Mouse (Mus musculus) inflammation-experienced regulatory T-cells (primary cell): Measurements from ENCODE around the gene Fgfr2. TPM values are rescaled to one million over a fixed set of nuclear protein-coding genes. Genes with fewer than 3 reads are reported as not detected.

Experiments
- polyA plus RNA-seq, 2 experiments: library from polyadenylated mRNA; unstranded; fragments of 100-300 nt; shearing (Covaris generic); gene quantifications; one replicate each; pipeline ENCODE4 v1.2.1; 2017

The Fgfr2 gene
- polyA plus RNA-seq, 2 experiments from 2014 or later: 1.0 to 3.8 TPM

DNA sequence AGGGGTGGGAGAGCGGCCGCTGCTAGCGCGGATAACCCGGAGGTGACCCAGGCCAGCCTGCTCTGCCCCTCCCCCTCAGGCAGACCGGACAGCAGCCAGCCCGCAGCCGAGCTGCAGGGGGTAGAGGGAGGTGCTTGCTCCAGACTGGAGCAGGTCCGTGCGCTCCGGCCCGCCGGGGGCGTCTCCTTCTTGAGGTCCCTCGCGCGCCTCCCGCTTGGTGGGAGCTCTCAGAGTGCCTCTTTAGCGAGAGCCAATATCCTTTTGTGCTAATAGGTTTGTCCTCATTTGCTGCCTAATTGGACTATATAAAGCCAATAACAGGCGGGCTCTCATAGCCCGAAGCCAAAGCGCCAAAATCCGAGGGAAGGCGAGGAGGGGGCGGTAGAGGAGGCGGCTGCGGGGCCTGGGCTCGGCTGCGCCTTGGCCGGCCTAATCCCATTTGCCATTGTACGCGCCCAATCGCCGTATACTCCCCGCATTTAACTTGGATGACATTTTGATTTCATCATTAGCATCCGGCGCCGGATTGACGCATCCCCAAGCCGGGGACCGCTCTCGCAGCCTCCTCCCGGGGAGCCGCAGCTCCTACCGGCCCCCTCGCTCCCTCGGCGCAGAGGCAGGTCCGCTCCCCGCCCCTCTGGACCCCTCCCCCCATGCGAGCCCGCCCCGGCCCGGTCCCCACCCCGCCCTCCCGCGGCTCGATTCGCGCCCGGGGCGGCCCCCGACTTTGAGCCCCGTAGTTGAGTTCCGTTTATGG is 1580.9 kb downstream of the Fgfr2 start, which contains the start of gene Hmx3:
Hmx3 (plus strand) TSS at position 753 of the 757 bp plus-strand sequence.

DNA sequence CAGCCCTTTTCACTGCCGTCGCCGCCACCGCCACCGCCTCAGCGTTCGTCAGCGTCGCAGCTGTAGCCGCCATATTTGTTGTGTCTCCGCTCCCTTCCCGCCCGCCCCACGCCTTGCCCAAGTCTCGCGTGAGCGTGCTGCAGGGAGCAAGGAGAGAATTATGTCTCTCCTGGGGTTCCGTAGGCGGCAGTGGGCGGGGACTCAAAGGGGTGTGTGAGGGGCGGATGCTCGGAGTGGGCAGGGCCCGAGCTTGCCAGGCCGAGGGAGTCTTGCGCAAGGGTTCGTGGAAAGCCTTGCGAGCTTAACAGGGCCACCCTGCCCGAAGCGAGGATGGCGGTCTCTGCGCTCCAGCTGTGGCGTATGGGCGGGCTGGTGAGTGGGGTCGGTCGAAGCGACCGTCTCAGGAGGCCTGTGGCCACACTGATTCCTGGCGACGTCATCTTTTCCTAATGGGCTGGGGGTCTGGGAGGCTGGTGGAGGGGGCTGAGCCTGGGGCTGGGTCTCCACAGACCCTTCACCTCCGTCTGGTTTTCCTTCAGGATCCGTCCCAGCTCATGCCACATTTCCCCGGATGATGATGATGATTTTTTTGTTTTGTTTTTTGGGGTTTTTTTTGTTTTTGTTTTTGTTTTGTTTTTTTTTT is 1712.6 kb downstream of the Fgfr2 start, which contains the start of the genes Ikzf5 and Acadsb:
Ikzf5 (minus strand) TSS at position 106 of the 643 bp plus-strand sequence.
Acadsb (plus strand) TSS at position 186 of the 643 bp plus-strand sequence.

DNA sequence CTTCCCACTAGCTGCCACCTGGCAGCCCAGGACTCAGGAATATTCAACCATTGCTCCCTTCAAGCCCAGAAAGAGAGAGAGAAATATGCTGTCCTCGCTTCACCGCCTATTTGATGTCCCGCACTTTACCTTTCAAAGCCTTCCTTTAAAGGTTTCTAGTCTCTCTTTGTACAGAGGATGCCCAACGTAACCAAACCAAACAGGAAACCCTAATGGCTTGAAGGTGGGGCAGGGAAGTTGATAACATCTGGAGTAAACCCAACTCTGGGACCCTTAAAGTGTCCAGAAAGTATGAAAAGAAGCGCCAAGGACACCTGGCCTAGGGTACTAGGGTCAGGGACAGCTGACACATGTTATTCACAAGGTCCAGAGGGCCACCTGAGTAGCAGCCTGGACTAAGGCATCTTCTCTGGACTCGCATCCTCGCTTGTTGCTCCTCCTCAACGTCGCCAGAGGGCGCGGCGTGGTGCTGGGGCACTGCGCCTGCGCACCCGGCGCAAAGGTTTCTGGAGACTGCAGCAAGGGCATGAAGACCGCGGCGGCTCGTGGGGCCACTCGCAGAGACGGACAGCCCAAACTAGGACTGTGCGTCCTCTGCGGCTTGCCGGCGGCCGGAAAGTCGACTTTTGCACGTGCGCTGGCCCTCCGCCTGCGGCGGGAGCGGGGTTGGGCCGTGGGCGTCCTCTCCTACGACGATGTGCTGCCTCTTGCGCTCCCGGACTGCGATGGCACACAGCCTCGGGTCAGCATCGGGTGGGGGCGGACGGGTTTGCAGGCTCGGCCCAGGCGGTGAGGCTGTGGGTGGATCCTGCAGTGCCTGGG is 1752.3 kb downstream of the Fgfr2 start, which contains the start of gene Pstk:
Pstk (plus strand) TSS at position 494 of the 822 bp plus-strand sequence.

DNA sequence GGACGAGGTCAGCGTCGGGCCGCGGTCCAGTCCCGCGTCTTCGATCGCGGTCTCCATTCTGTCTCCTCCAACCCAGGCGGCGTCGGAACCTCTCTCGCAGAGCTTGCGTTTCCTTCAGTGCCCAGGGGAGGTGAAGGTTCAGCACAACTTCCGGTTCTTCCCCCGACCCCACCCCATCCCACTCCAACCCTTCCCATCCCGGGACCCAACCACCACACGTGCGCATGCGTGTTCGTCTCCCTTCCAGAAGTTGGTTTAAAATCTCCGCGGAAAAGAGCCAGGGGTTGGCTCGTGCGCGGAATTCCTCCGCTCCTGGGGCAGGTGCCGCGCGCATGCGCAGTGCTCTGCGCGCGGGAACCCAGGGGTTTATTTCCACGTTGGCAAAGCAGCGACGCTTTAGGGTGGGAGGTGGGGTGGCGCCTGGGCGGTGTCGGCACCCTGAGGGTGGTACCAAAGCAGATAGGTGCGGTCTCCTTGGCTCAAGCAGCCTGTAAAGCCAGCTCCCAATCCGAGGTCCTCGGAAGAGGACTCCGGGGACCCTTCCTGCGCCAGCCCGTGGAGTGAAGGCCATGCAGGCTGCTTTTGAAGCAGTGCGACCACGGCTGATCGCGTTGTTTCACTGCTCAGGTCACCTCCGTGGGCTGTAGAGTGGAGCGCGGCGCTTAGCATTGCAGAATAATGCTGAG is 1760.4 kb downstream of the Fgfr2 start, which contains the start of gene 2310057M21Rik:
2310057M21Rik (minus strand) TSS at position 145 of the 686 bp plus-strand sequence.

DNA sequence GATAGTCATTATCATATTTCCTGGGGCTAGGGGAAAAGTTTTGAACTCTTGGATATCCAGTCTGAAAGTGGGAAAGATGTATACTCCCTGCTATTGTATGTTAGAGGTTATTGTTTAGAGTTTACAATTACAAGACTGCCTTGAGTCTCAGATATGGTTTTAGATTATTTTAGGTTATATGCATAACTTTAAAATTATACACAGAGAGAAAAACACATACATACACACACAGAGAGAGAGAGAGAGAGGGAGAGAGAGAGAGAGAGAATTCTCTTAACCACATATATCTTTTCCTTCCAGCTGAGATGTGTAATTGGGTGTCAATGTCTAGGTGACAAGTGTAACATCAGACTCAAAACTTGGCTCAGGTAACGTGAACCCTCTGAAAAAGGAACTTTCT is 1789.6 kb downstream of the Fgfr2 start, which contains the start of gene Fam24a:
Fam24a (plus strand) TSS at position 301 of the 400 bp plus-strand sequence.

DNA sequence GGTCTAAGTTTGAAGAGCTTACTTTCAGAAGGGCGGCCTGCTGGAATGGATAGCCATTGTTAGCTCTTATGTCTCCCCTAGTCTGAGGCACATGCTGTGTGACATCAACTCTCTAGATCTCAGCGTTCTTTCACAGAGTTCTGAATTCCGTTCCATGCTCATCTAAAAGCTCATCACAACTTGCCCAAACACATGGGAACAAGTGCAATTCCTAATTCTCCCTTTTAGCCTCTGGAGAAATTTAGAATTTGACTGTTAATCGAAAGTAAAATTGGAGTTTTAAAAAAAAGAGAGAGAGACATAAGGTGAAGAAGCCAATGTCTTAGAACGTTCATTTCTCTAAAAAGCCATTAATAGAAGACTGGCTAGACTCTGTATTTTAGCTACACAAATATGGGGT is 1793.7 kb downstream of the Fgfr2 start, which contains the start of gene Fam24b:
Fam24b (minus strand) TSS at position 101 of the 400 bp plus-strand sequence.

DNA sequence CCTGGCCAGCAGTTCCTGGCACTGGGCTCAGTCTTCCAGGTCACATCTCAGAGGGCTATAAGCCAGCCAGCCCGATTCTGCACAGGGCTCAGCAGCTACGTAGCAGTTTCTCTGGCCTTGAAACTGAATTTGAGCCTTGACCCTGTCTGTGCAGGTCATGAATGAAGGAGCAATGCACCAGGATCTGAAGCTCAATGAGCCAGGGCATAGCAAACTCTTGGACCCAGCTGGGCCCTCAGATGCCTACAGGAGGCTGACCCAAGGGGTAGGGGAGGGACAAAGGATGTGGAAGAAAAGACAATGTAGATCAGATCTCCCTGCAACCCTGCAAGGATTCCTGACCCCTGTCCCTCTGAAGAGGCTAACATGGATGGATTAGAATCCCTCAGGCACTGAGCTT is 1801.0 kb downstream of the Fgfr2 start, which contains the start of gene Cuzd1:
Cuzd1 (minus strand) TSS at position 101 of the 400 bp plus-strand sequence.

DNA sequence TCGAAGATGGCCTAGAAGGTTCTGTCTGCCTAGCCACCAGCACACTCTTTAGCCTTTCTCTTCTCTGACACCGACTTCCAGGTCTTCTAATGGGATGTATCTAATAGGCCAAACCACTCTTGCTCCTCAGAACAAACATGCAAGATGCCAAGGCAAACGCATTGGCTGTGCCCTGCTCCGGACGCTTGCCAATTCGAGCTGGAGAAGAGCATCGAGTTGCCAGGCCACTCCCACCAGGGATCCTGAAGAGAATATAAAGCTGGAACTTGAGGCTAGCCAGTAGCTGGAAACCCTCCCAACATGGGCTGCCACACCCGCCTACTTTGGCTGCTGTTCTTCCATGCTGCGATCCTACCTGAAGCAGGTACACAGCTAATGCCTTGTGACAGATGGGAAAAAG is 1949.0 kb downstream of the Fgfr2 start, which contains the start of gene 5430419D17Rik:
5430419D17Rik (plus strand) TSS at position 282 of the 400 bp plus-strand sequence.

DNA sequence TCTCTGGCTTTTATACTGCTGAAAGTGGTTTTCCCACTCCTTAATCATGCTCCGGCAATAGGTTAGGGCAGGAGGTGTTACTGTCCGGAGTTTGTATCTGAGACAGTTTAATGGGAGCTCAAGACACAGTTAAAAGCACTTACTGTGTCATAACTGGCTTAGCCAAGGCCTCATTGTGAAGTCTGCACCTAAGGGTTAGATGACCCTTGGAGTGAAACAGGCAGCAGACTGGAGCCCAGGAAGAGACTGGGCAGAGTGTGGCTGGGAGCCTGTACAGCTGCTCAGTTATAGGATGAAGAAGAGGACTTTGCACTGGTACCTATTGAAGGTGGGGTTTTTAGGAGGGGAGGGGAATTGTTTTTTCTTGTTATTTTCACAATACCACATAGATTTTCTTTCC is 1976.9 kb downstream of the Fgfr2 start, which contains the start of gene 4933402N03Rik:
4933402N03Rik (minus strand) TSS at position 101 of the 400 bp plus-strand sequence.

DNA sequence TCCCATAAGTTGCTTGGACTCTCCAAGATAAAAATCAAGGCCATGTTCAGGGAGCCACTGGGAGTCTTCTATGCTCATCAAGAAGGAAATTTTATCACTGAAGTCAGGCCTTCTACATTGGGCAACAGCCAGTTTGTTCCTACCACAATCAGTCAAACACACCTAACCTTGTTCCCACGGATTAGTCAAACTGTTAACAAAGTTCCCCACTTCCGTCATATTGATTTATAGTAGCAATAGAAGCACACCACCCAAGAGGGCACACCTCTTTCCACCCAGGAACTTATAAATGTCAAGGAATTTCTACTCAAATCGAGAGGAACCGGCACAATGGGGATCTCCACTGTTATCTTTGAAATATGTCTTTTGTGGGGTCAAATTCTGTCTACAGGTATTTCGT is 2091.4 kb downstream of the Fgfr2 start, which contains the start of gene Dmbt1:
Dmbt1 (plus strand) TSS at position 299 of the 400 bp plus-strand sequence.

DNA sequence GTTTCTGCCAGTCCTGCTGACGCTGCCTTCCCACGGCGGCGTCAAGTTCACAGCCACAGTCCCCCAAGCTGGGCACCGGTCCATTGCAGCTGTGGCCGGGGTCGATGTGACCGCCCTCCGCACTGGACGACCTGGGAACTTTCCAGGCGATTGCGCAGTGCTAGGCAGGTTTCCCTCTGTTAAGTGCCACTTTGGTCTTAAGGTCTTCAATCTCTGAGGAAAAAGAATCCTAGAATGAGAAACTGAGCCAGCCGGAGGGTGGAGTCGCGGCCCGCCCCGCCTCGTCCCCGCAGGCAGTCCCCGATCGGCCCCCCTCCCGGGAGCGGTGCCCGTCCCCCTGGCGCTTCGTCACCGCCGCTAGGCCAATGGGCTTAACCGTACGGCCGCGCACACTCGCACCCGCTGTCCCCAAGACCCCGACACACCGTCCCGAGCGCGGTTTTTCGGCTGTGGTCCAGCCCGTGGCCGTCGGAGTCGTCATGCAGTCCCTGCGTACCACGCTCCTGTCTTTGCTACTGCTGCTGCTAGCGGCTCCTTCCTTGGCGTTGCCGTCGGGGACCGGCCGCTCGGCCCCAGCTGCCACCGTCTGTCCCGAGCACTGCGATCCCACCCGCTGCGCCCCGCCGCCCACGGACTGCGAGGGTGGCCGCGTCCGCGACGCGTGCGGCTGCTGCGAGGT is 2187.2 kb downstream of the Fgfr2 start, which contains the start of gene Htra1:
Htra1 (plus strand) TSS at position 319 of the 679 bp plus-strand sequence.

DNA sequence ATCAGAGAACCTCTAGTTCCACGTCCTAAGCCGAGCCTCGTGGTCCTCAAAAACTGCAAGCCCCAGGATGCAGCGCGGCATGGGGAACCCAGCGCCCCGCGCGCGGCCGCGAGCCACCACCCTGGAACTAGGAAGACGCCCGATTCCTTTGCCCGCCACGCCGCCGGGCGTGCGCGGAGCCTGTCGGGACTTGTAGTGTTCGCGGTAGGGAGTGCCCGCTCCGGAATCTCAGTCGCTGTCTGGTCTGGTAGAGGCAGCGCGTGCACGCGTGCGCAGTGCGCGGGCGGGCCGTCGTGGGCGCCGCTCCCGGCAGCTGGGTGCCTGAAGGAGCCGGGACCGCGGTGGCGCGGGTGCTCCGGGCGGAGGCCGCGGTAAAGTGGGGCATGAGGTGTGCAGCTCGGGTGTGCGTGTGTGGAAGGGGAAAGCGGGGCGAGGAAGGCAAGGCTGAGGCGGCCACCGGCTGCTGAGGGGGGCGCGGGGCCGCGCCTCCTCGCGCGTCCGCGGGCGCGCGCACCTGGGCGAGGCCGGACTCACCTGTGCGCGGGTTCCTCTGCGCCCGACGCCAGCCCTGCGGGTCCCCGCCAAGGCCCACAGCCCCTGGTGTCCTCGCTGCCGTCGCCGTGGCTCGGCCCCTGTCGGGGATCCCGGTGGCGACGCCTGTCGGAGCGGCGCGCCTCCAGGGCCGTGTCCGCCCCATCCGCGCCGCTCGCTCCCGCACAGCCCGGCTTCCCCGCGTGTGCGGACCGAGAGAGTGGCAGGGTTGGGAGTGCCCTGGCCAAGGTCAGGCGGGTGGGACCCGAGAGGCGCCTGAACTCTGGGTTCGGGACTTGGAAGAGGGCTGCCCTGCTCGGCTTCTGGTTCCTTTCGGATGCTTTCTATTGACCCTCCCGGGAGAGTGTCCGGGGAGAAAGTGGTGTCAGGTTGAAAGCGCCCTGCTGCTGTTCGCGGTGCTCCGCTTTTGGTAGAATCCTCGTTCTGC is 2257.2 kb downstream of the Fgfr2 start, which contains the start of gene Plekha1:
Plekha1 (plus strand) TSS at position 144 of the 979 bp plus-strand sequence.

DNA sequence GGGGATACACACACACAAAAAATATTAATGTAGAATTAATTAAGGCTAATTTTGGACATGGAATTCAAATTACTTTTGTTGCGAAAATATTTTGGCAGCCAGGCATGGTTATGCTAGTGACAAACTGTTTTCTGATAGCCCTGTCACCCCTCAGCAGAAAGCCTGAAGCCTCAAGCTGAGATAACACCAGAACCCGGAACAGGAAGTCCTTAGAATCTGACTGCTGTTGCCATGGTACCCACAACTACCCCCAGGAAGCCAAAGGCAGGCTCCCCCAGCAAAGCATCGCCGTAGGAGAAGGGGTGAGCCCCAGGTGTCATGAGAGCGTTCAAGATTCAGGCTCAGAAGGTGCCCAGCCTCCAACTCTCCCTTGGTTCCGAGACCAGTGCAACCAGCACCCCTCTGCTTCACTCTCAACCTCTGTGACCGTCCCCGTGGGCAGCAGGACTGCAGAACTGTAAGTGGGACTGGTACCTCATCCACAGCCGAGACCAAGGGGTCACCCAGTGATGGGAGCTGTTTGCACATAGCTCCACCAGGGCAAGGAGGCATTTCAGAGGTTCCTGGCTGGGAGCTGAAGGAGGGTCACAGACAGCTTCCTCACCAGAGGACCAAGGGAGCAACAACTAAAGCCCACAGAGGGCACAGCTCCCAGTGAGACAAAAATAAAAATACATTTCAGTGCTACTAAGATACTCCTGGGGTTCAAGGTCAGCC is 2349.1 kb downstream of the Fgfr2 start, which contains the start of gene Btbd16:
Btbd16 (plus strand) TSS at position 156 of the 717 bp plus-strand sequence.

DNA sequence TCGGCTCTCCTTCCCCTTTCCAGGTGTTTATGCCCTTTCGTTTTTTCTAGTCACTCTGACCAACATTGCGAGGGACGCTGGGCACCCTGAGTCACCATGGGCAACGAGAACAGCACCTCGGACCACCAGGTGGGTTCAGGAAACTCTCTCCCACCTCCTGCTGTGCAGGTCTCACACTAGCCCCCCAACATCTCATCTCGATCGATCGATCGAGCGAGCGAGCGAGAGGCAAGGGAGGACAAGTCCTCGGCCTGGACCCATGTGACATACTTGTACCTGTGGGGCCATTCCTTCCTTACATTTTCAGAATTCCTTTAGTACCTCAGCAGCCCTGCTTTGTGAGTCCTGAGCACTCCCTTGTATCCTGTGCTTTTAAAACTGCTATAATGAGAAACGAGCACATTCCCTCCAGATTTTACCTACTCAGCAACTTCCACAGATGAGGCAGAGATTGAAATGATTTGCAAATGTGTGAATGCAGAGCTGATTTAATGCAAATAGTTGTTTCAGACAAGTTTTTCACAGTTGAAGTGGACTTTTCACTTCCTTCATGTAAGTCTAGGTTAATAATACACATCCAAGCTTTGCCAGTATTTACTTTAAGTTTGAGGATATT is 2545.7 kb downstream of the Fgfr2 start, which contains the start of gene Tacc2:
Tacc2 (plus strand) TSS at position 51 of the 616 bp plus-strand sequence.

DNA sequence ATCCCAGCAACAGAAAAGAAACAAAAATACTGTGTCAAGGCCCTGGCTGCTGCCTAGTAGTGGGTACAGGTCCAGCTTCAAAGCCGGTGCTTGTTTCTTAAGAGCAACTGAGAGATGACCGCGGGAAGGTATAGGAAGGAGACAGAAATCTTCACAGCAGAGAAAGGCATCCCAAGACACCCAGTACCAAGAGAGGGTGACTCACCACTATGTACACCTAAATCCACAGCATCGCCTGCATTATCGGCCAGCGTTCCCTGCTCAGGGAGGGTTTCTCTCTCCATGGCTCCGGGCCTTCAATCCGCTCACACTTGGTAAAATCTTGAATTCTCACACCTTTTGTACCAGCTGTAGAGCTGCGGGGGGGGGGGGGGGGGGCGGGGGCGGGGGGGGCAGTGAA is 2550.3 kb downstream of the Fgfr2 start, which contains the start of gene Nsmce4a:
Nsmce4a (minus strand) TSS at position 298 of the 400 bp plus-strand sequence.

DNA sequence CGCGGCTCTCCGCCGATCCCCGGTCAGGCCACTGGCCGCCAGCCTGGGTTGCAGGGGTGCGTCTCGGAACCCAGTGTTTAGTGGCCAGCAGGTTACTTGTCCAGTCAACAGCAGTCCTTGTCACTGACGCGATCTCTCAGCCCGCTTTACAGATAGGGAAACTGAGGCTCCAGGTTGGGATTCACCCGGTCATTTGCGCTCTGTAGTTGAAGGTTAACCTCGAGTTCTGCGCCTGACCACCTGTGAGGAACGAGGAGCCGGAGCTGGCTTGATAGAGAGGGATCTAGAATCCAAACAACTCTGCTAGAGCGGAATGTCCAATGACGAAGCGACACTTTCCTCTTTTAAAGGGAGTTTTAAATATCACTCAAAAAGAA is 2603.1 kb downstream of the Fgfr2 start, which contains the start of gene Ate1:
Ate1 (minus strand) TSS at position 321 of the 377 bp plus-strand sequence.

